Mouse (Mus musculus): ENCODE data around the gene Ube2s.

Gene Ube2s

DNA sequence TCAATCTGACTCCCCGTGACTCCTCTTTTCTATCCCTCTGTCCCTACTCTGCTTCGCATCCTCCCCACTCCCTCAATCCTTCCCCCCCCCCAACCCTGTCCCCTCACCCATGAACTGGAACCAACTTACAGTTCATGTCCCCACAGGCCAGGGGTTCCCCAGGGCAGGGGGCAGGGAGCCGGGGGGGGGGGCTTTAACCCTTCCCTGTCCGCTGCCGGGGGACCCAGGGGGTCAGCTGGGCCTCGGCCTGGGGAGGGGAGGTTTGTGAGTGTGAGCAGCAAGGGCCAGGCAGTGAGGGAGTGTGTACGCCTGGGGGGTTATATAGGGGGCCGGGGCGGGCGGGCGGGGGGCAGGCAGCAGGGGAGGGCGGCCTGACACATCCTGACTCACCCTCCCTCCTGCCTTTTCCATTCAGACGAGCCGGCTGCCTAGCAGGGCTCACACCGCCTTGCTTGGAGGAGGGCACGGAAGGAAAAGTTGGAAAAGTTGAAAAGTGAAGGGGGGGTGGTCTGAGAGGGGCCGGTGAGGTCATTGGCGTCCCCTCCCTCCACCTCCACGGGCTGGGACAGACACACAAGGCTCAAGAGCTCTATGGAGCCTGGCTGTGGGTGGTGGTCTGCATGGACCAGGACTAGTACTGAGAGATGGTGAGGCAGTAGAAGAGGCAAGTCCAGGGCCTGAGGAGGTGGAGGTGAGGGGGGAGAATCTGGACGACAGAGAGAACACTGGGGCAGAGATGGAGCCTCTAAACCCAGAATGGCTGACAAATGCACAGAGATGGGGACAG is 34.3 kb downstream of the Ube2s start:
- TF ChIP-seq CTCF (conservative IDR thresholded peaks at IDR 0.05; ENCODE audit: low read length) (no peak), NANOG (IDR thresholded peaks at IDR 0.05; ENCODE audit: borderline replicate concordance, low read length) (no peak), POU5F1 (IDR thresholded peaks at IDR 0.05; ENCODE audit: borderline replicate concordance, low read length) (no peak)
- H3K4me1 ChIP-seq (replicated peaks; ENCODE audit: low read depth, low read length): peaks cover 46% of the 10 kb centered on the region
- H3K9me3 ChIP-seq (ENCODE audit: low read length): no peaks in the 10 kb centered on the region
- H3K4me3 ChIP-seq (replicated peaks; ENCODE audit: low read length): no peak overlapping the region
- H3K27me3 ChIP-seq (ENCODE audit: insufficient read depth, low read length): peaks cover 91% of the 10 kb centered on the region
- no peaks in the 10 kb centered on the region for H3K36me3 ChIP-seq (ENCODE audit: insufficient read depth, low read length)

GRCm38 (mm10) chr7:4776861-4777830 is 35.2 kb downstream of the Ube2s start:
- peak overlapping the region; percentile 79 for H3K4me3 ChIP-seq (replicated peaks; ENCODE audit: low read length)
- H3K27me3 ChIP-seq (ENCODE audit: insufficient read depth, low read length): peaks cover 82% of the 10 kb centered on the region
- no peaks in the 10 kb centered on the region for H3K36me3 ChIP-seq (ENCODE audit: insufficient read depth, low read length)
- TF ChIP-seq POU5F1 (IDR thresholded peaks at IDR 0.05; ENCODE audit: borderline replicate concordance, low read length) (no peak), CTCF (conservative IDR thresholded peaks at IDR 0.05; ENCODE audit: low read length) (no peak), NANOG (IDR thresholded peaks at IDR 0.05; ENCODE audit: borderline replicate concordance, low read length) (no peak)
- H3K9me3 ChIP-seq (ENCODE audit: low read length): no peaks in the 10 kb centered on the region
- H3K4me1 ChIP-seq (replicated peaks; ENCODE audit: low read depth, low read length): peaks cover 44% of the 10 kb centered on the region

DNA sequence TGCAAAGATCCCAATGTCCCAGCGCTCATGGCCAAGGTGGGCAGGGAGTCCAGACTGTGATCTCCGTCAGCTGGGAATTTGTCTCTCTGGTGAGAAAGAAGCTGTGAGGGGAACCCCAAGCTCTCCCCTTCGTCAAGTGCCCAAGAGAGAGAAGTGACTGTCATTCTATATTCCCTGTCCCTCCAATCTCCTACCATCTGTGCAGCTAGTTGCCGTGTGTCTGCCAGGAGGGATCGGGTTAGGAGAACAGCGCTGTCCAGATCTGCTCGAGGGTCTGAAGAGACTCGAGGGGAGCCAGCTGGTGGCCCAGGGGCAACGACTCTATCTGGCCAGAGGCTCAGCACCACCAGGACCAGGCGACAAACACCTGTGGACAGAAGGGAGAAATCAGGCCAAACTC is 36.3 kb downstream of the Ube2s start:
- Histone ChIP-seq H3K27me3 (ENCODE audit: insufficient read depth, low read length) (peaks cover 74% of the 10 kb centered on the region), H3K36me3 (ENCODE audit: insufficient read depth, low read length) (no peaks in the 10 kb centered on the region), H3K9me3 (ENCODE audit: low read length) (no peaks in the 10 kb centered on the region), H3K4me3 (replicated peaks; ENCODE audit: low read length) (peak overlapping the region; percentile 79), H3K4me1 (replicated peaks; ENCODE audit: low read depth, low read length) (peaks cover 41% of the 10 kb centered on the region)
- no peak for TF ChIP-seq NANOG (IDR thresholded peaks at IDR 0.05; ENCODE audit: borderline replicate concordance, low read length)
- TF ChIP-seq CTCF (conservative IDR thresholded peaks at IDR 0.05; ENCODE audit: low read length): no peak
- TF ChIP-seq POU5F1 (IDR thresholded peaks at IDR 0.05; ENCODE audit: borderline replicate concordance, low read length): no peak

DNA sequence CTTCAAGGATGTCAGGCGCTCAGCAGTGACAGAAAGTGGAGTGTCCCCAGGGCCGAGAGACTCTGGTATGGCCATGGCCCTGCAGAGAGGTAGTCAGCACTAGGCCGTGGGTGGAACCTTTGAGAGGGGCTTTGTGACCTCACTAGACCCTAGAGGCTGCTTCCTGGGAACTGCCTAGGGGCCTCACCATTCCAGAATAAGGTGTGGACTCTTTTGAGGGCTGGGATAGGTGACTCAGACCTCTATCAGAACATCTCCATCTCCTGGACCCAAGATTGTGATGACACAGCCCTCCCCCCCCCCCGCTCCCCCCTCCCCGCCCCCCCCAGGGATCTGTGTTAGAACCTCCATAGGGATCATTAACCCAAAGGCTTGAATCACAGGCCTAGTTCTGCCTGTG is 41.2 kb downstream of the Ube2s start, which contains the start of gene Fam71e2:
Gene Fam71e2, minus strand, starts transcription at position 101 of the 400 bp plus-strand sequence.
- Histone ChIP-seq H3K4me3 (replicated peaks; ENCODE audit: low read length) (peak within 1 kb of the TSS; percentile 70), H3K4me1 (replicated peaks; ENCODE audit: low read depth, low read length) (peaks cover 30% of the 10 kb centered on the region), H3K27me3 (ENCODE audit: insufficient read depth, low read length) (peaks cover 43% of the 10 kb centered on the region), H3K9me3 (ENCODE audit: low read length) (no peaks in the 10 kb centered on the region), H3K36me3 (ENCODE audit: insufficient read depth, low read length) (no peaks in the 10 kb centered on the region)
- TF ChIP-seq CTCF (conservative IDR thresholded peaks at IDR 0.05; ENCODE audit: low read length) (no peak), POU5F1 (IDR thresholded peaks at IDR 0.05; ENCODE audit: borderline replicate concordance, low read length) (no peak), NANOG (IDR thresholded peaks at IDR 0.05; ENCODE audit: borderline replicate concordance, low read length) (no peak)

DNA sequence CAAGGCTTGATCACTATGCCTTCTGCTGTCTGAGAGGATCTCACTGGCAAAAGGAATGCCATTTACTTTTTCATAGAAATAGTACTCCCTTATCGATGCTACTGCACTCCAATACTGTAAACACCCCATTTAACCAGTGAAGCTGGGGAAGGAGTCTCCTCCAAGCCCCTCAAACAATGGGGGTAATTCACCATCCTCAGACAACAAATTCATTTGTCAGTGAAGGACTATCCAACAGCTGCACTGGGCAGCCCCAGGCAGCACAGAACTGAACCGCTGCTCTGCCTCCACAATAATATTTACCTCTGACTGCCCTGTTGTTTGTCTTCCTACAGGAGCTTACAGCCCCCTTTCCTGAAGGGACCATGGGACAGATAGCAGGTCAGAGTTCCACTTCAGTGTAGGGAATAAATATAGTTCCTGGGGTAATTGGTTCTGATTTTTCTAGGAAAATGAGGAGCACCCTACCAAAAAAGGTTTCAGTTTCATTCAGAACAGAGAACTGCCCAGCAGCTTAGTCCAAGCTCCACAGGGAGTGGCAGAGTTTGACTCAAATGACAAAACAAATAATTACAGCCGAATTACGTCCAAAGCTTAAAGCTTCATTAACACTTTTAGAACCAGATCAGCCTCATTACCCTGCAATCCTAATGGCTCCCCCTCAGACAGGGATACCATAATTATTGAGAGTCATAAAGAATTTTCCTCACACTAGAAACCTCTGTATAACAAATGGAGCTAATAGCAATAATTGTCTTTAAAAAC is 47.3 kb downstream of the Ube2s start:
- no peak overlapping the region for H3K4me3 ChIP-seq (replicated peaks; ENCODE audit: low read length)
- H3K9me3 ChIP-seq (ENCODE audit: low read length): no peaks in the 10 kb centered on the region
- H3K27me3 ChIP-seq (ENCODE audit: insufficient read depth, low read length): peaks cover 15% of the 10 kb centered on the region
- TF ChIP-seq NANOG (IDR thresholded peaks at IDR 0.05; ENCODE audit: borderline replicate concordance, low read length): no peak
- no peak for TF ChIP-seq POU5F1 (IDR thresholded peaks at IDR 0.05; ENCODE audit: borderline replicate concordance, low read length)
- no peak for TF ChIP-seq CTCF (conservative IDR thresholded peaks at IDR 0.05; ENCODE audit: low read length)
- H3K4me1 ChIP-seq (replicated peaks; ENCODE audit: low read depth, low read length): peaks cover 15% of the 10 kb centered on the region
- H3K36me3 ChIP-seq (ENCODE audit: insufficient read depth, low read length): no peaks in the 10 kb centered on the region

GRCm38 (mm10) chr7:4759670-4760069 is 52.7 kb downstream of the Ube2s start:
- H3K4me1 ChIP-seq (replicated peaks; ENCODE audit: low read depth, low read length): peaks cover 5% of the 10 kb centered on the region
- TF ChIP-seq NANOG (IDR thresholded peaks at IDR 0.05; ENCODE audit: borderline replicate concordance, low read length) (no peak), CTCF (conservative IDR thresholded peaks at IDR 0.05; ENCODE audit: low read length) (no peak), POU5F1 (IDR thresholded peaks at IDR 0.05; ENCODE audit: borderline replicate concordance, low read length) (no peak)
- H3K36me3 ChIP-seq (ENCODE audit: insufficient read depth, low read length): no peaks in the 10 kb centered on the region
- H3K4me3 ChIP-seq (replicated peaks; ENCODE audit: low read length): no peak overlapping the region
- H3K9me3 ChIP-seq (ENCODE audit: low read length): no peaks in the 10 kb centered on the region
- peaks cover 23% of the 10 kb centered on the region for H3K27me3 ChIP-seq (ENCODE audit: insufficient read depth, low read length)

- no peaks in the 10 kb centered on the region for H3K9me3 ChIP-seq (ENCODE audit: low read length)
- H3K36me3 ChIP-seq (ENCODE audit: insufficient read depth, low read length): peaks cover 33% of the 10 kb centered on the region
- H3K4me1 ChIP-seq (replicated peaks; ENCODE audit: low read depth, low read length): peaks cover 45% of the 10 kb centered on the region
- TF ChIP-seq CTCF (conservative IDR thresholded peaks at IDR 0.05; ENCODE audit: low read length) (no peak), NANOG (IDR thresholded peaks at IDR 0.05; ENCODE audit: borderline replicate concordance, low read length) (no peak), POU5F1 (IDR thresholded peaks at IDR 0.05; ENCODE audit: borderline replicate concordance, low read length) (no peak)
- H3K4me3 ChIP-seq (replicated peaks; ENCODE audit: low read length): peak within 1 kb of the TSS; percentile 98
- H3K27me3 ChIP-seq (ENCODE audit: insufficient read depth, low read length): peaks cover 3% of the 10 kb centered on the region
Measured at GRCm38 (mm10) chr7:4752821-4753570, 59.4 kb downstream of the Ube2s start, which contains the start of gene Cox6b2. Gene Cox6b2, minus strand, starts transcription at chr7:4753094.

All from E14TG2a.4 (cell line).